Mouse (Mus musculus) testis, adult 2 months (tissue): ENCODE measurements around the gene Vmn1r52. TPM values are rescaled to one million over a fixed set of nuclear protein-coding genes. Genes with fewer than 3 reads are reported as not detected.
"Not testable (repeated sequence)": the region's sequence is repeated elsewhere in the genome, so short reads cannot be mapped to it uniquely, and the experiment has no call there.

ENCODE experiments used
- H3K27ac ChIP-seq: fragments of 200-500 bp; 2 replicates; pipeline ENCODE4 v1.5.1; 2012; ENCODE audit warnings: low read depth, low read length; ENCODE audit not compliant: control insufficient read depth, insufficient read depth
- H3K27me3 ChIP-seq: fragments of 200-500 bp; 2 replicates; pipeline ENCODE4 v1.6.1; 2012; ENCODE audit warnings: mild to moderate bottlenecking, low read length, moderate library complexity; ENCODE audit not compliant: control insufficient read depth, insufficient read depth
- H3K36me3 ChIP-seq: fragments of 200-500 bp; 2 replicates; pipeline ENCODE4 v1.6.1; 2012; ENCODE audit warnings: mild to moderate bottlenecking, low read length; ENCODE audit not compliant: control insufficient read depth, insufficient read depth
- H3K4me1 ChIP-seq: fragments of 200-500 bp; 2 replicates; pipeline ENCODE4 v1.6.1; 2012; ENCODE audit warnings: low read length; ENCODE audit not compliant: control insufficient read depth, insufficient read depth
- H3K4me3 ChIP-seq: fragments of 200-500 bp; 2 replicates; pipeline ENCODE4 v1.5.1; 2012; ENCODE audit warnings: low read depth, mild to moderate bottlenecking, low read length, moderate library complexity, mixed read lengths; ENCODE audit not compliant: control insufficient read depth
- CTCF ChIP-seq: fragments of 200-500 bp; IDR thresholded peaks from 2 replicates; pipeline ENCODE4 v1.5.1; 2012; ENCODE audit warnings: low read depth, mild to moderate bottlenecking, inconsistent platforms, low read length, moderate library complexity; ENCODE audit not compliant: control insufficient read depth, insufficient read depth, insufficient replicate concordance
- POLR2A ChIP-seq: fragments of 200-500 bp; IDR thresholded peaks from 2 replicates; pipeline ENCODE4 v1.6.1; 2012; ENCODE audit warnings: low read depth, mild to moderate bottlenecking, inconsistent platforms, low read length, moderate library complexity; ENCODE audit not compliant: control insufficient read depth
- polyA plus RNA-seq: library from polyadenylated mRNA; depleted of rRNA; stranded (reverse); fragments of >200 nt; gene quantifications from 2 replicates; pipeline ENCODE4 v1.2.3, GENCODE M21; 2012; rRNA removed

Vmn1r52 gene
- polyA plus RNA-seq, result not detected in 2 replicates

- no peak within 1 kb of the TSS for H3K4me3 ChIP-seq
- no peaks in the 10 kb centered on the region for H3K4me1 ChIP-seq
- H3K36me3 ChIP-seq, result no peaks in the 10 kb centered on the region
- H3K27ac ChIP-seq, result no peak within 1 kb of the TSS
- no peaks in the 10 kb centered on the region for H3K27me3 ChIP-seq
- TF ChIP-seq CTCF (no peak), POLR2A (no peak)
Observed at GRCm38 (mm10) chr6:90174508-90174907, at the start of gene Vmn1r52. Gene Vmn1r52 (plus strand): TSS chr6:90174808.

- no peak overlapping the region for H3K4me3 ChIP-seq
- H3K27me3 ChIP-seq, result no peaks in the 10 kb centered on the region
- no peaks in the 10 kb centered on the region for H3K4me1 ChIP-seq
- H3K36me3 ChIP-seq, result no peaks in the 10 kb centered on the region
- no peak overlapping the region for H3K27ac ChIP-seq
- TF ChIP-seq POLR2A (no peak), CTCF (no peak)
Observed at GRCm38 (mm10) chr6:90160139-90160538, 14.5 kb upstream of the Vmn1r52 start.

- H3K4me3 ChIP-seq, H3K27ac ChIP-seq, H3K36me3 ChIP-seq, H3K27me3 ChIP-seq, H3K4me1 ChIP-seq: not testable (repeated sequence)
Observed at GRCm38 (mm10) chr6:90202493-90202892, 27.9 kb downstream of the Vmn1r52 start, which contains the start of gene V1ra8. Gene V1ra8 (plus strand): TSS chr6:90202793.

GRCm38 (mm10) chr6:90224338-90224737, 49.7 kb downstream of the Vmn1r52 start, which contains the start of gene Vmn1r53:
Gene Vmn1r53 (minus strand): TSS chr6:90224438.
- Histone ChIP-seq H3K27me3 (no peaks in the 10 kb centered on the region), H3K4me1 (no peaks in the 10 kb centered on the region), H3K27ac (no peak within 1 kb of the TSS), H3K4me3 (no peak within 1 kb of the TSS), H3K36me3 (no peaks in the 10 kb centered on the region)
- TF ChIP-seq CTCF (no peak), POLR2A (no peak)

Other genes starting within 250 kb of the Vmn1r52 start
- gene Vmn1r45, start 234.2 kb upstream of the Vmn1r52 start, polyA plus RNA-seq, result not detected in 2 replicates
- gene Vmn1r46, start 205.5 kb upstream of the Vmn1r52 start, polyA plus RNA-seq, result not detected in 2 replicates
- gene Vmn1r47, start 158.7 kb upstream of the Vmn1r52 start, polyA plus RNA-seq, result not detected in 2 replicates
- gene Vmn1r48, start 138.0 kb upstream of the Vmn1r52 start, polyA plus RNA-seq, result not detected in 2 replicates
- not detected in 2 replicates for gene Vmn1r49, start 96.3 kb upstream of the Vmn1r52 start, polyA plus RNA-seq
- gene Vmn1r50, start 73.4 kb upstream of the Vmn1r52 start, polyA plus RNA-seq, result not detected in 2 replicates
- gene Vmn1r51, start 52.2 kb upstream of the Vmn1r52 start, polyA plus RNA-seq, result not detected in 2 replicates
- gene V1ra8, start 28.0 kb downstream of the Vmn1r52 start, polyA plus RNA-seq, result not detected in 2 replicates
- gene Vmn1r53, start 49.6 kb downstream of the Vmn1r52 start, polyA plus RNA-seq, result 0.42 and 0.94 TPM in 2 replicates
- gene Vmn1r54, start 71.5 kb downstream of the Vmn1r52 start, polyA plus RNA-seq, result not detected in 2 replicates
- gene BC048671, start 126.4 kb downstream of the Vmn1r52 start, polyA plus RNA-seq, result 387 and 412 TPM in 2 replicates
- 1.9 and 2.7 TPM in 2 replicates for gene Chst13, start 150.4 kb downstream of the Vmn1r52 start, polyA plus RNA-seq
- not detected in 2 replicates for gene Uroc1, start 158.5 kb downstream of the Vmn1r52 start, polyA plus RNA-seq
- gene Zxdc, start 194.7 kb downstream of the Vmn1r52 start, polyA plus RNA-seq, result 5.3 and 5.4 TPM in 2 replicates